Mouse (Mus musculus) ovary, adult 18-20 months (tissue): ENCODE measurements at regions not wholly inside any gene's neighbourhood (a gene's known extent, or its start where the extent isn't known, plus 50 kb on each side); places are given as distances from the start of the nearest gene placed in this dataset.

ENCODE experiments used
- DNase-seq: peaks from one replicate; pipeline ENCODE4 v3.0.0; 2022; ENCODE audit warnings: low spot score, mixed read lengths

DNA sequence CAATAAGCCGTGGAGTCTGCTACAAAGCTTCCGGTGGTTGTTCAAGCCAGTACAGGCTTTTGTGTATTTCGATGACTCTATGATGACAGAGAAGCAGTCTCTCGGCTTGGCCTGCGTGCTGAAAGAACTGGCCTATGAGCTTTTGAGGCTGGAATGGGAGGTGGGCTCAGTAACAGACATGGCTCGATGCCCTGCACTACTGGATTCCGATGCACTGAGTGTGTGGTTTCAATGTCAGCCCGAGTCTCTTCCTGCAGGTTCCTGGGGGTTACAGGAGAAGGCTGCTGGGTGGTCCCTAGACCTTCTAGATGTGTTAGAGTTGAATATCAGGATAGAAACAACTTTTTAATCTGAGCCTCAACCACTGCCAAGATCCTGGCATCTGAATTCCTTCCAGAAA lies 53.2 kb downstream of the Gm815 start:
- peak; percentile 29 for DNase-seq

DNA sequence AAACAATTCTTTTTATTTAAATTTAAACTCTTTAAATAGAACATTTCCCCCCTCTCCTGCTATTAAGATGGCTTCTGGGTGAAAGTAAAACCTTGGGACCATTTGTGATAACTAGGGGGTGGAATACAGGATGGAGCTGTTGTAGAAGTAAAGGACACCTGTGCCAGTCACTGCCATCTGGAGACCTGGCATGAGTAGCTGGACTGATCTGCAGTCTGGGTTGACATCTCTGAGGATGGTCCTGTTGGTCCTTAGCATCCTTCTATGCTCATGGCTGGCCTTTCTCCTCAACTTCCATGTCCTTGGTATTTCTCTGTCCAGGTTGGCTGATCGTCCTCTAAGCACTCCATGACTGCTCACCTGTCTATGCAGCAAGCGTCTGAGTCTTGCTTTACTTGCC lies 58.3 kb downstream of the Gm815 start:
- no peak for DNase-seq

DNA sequence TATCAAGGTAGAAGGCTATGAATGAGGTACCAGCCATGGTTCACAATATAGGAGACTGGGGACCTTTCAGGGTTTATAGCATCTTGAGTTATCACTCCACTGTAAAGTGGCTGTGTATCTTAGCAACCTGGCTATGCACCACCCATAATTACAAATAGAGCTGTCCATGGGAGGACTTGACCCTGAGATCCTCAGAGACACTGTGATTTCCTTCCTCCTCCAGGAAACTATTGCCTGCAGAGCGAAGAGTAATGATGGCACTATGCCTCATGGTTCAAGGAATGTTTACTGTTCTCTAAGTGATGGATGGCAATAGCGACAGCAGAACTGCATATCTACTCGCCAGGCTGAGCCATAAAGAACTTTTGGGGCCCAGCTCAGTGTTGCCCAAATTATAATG lies 60.9 kb downstream of the Gm815 start:
- DNase-seq, result no peak

DNA sequence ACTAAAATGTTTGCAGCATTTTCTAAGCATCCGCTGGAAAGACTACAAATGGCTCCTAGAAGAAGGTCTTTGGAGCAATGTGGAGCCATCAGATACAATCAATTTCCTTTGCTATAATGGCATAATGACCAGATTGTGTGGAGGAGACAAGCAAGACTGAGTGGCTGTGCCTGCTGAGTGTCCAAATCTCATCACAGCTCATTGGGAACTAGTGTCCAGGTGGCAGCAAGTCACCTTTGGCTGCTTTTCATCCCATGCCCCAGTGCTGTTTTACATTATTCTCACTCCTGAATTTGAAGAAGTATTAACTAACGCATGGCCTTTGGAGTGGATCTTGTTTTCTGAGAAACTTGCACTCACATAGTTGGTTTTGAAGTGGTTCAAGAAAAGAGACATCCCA lies 62.8 kb downstream of the Gm815 start:
- no peak for DNase-seq

DNA sequence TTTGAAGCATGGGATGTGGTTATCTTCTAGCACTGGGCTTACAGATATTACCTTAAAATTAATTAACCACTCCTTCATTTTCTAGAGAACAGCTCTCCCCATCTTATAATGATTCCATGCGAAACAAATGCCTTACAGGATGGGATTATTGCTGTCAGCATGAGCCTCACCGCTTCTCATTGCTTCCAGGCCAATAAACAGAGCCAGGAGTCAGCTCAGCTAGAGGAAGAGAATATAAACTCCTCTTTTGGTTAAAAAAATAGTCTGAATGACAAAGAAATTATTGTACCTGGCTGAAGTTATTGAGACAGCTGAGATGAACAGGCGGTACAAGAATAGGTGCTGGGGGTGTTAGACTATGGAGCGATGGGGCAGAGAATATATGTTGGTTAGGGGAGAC lies 63.5 kb downstream of the Gm815 start:
- no peak for DNase-seq

DNA sequence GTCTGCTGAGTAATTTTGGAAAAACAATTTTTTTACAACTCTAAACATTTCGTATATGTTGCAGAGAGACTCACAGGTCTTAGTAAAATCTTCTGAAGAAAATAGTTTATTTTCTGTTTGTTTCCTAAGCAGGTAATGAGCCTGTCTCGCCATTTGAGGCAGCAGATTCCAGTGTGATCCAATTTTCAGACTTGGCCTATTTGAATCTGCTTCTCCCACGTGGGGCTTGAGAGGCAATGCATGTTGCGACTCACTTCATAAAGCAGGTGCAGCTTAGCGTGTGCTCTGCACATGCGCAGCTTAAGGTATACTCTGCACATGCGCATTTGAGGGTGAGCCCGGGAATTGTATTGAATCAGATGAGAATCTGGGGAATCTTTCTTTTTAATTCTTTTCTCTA lies 67.7 kb downstream of the Gm815 start:
- no peak for DNase-seq

DNA sequence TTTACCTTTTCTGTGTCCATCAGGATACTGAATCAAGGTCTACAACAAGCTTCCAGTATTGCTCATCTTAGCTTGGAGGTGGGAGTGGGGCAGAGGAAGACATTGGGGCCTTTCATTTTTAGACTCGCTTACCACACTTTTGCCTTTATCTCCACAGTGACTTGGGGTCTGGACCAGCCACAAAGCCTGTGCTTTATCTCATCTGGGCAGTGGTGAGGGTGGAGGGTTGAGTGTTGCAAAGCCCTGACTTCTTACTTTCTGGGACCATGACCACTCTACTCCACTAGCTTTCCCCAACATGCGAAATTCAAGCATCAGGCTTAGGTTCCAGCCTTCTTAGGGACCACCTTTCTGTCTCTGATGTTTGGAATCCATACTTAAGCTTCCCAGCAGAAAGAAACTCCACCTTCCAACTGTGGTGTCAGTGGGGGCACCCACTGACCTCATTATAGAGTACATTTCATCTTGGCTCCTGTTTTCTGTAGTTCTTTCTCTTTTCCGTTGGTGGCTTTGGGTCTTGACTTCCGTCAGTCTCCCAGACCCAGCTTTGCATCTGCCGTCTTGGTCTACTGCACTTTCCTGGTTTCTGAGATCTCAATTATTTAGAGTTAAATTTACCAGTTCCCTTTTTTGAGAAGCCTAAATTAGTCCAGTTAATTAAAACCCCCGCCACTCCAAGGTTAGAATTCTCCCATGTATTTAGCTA lies 80.5 kb downstream of the Gm815 start:
- DNase-seq, result no peak

DNA sequence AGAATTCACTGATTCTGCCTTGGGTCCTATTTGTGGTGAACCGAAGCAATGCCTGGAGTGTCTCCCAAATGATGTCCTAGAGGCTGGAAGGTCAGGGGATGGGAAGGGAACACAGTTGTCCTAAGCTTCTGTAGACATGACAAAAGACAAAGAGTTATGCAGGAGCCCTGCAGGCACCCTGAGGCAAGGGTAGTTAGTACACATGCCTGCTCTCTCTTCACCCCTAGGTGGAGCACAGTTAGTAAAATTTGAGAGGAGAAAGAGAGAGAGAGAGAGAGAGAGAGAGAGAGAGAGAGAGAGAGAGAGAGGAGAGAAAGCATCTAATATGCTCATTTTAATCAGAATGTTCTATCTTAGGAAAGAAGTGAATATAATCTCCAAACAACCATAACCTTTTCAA lies 87.4 kb downstream of the Gm815 start:
- no peak for DNase-seq

DNA sequence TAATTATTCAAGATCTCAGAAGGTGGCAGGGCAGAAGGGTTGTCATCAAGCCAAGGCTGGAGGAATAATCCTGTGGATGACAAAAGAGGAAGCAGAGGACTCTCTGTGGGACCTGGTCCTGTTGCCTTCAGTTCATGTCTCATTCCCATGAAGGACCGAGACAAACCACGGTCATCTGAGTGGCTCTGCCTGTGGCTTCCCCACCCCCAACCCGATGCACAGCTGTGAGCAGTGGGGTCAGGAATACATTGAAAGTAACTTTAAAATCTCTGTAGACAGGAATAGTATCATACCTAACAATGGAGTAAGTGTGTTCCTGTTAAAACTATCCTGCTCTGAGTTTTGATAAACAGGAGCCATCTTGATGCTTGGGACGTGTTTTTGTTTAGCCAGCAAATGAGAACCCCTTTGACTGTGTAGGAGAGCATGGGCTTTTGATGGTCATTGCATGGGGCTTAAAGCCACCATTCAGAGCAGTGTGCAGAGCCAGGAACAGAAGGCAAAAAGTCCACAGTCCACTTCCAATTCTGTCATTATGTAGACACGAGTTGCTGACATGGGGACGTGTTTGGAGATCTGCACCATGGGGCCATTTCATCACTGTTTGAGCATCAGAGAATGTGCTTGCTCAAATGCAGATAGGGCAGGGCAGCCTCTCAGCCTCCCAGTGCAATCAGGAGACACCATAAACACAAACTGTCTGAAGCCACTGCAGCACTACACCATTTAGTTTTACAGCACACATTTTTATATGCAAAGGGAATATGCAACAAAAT lies 88.3 kb downstream of the Gm815 start:
- no peak for DNase-seq

DNA sequence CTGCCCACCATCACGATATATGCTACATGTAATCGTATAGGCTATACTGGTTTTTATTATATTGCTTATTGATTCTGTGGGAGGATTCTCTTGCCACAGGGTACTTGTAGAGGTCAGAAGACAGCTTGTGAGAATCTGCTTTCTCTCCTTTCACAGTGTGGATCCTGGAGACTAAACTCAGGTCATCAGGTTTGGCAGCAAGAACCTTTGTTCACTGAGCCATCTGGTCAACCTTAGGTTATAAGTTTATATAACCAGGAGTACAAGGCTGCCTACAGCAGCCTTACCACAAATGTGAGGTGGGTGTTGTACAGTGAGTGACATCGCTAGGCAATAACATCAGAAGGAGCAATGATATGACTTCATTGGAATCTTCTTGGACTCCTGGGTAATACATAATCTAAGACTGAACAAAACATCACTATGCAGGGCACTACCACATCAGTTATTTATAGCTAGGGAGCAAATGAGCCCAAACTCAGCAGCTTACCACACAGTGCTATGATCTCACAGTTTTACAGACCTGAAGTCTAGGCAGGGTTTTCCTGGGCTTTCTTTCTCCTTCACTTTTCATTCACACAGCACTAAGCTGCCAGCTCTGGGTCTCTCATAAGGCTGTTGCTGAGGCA lies 89.0 kb downstream of the Gm815 start:
- DNase-seq, result no peak

DNA sequence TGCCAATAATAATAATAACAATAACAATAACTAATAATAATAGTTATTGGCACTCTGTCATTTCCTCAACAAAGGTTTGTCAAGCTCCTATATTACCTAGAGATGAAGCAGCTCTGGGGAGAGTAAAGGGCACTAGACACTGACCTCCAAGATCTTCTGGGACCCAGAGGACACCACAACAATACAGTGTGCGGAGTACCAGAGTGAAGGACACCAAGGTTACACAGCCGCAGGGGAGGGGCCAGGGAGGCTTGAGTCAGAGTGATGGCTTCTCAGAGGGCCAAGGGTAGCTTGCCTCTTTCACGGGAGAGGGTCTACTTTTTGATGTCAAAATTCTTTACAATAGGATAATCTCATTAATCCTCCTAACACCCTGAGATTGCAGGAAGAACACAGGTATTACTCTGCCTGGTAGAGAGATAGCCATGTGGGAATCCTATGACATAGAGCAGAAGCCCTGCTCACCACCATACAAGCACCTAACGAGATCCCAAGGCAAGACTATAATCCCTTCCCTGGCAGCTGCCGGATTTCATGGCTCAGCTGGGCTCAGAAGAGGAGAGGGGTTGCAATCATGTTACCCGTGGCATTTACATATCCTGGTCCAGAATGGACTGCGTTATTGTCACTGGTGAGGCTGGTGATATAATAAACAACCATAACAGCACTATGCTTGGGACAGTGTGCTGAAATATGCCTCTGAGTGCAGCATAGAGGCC lies 91.1 kb downstream of the Gm815 start:
- DNase-seq, result no peak

DNA sequence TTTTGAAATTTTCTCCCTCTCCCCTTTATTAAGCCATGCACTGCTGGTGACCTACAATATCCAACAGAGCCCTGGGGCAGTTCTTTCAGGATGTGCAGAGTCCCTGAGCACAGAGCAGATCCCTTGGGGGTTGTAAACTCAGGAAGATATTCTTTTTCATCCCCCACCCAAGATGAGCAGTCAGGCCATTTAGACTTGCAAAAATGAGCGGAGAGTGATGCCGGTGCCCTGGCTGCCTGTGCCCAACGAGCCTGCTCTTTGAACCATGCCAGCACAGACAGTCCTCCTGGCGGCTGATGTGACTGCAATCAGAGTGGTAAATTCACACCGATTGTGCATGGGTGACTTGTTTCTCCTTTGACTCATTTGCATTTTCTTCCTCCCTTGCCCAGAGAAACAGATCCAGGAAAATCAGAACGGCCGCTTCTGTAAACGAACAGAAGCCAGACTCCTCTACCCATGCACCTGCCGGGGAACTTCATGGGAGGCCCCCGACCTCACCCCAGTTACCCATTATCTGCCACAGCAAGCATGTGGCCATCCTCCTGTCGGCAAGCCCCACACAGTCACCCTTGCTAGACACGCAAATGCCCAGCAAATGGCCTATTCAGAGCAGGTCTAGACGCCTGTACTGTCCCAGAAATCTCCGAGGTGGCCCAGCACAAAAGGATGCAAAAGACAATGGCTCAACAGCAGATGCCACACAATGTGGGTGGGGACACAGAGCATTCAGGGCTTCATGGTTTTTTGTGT lies 92.4 kb downstream of the Gm815 start:
- no peak for DNase-seq

DNA sequence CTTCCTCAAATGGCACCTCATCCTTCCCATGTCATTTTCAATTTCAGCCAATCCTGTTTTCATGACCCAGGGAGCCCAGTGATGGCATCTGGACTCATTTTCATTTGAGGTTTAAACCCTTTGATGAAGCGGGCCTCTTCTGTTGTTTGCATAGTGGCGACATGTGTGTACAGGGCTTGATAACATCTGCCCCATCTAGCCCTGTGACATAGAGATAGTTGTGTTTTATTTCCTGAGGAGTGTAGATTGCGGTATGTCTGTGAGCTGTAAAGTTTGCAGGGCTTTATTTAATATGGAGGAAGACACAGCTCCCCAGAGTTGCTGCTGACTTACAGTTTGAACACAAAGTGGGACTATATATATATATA lies 92.9 kb downstream of the Gm815 start:
- no peak for DNase-seq

DNA sequence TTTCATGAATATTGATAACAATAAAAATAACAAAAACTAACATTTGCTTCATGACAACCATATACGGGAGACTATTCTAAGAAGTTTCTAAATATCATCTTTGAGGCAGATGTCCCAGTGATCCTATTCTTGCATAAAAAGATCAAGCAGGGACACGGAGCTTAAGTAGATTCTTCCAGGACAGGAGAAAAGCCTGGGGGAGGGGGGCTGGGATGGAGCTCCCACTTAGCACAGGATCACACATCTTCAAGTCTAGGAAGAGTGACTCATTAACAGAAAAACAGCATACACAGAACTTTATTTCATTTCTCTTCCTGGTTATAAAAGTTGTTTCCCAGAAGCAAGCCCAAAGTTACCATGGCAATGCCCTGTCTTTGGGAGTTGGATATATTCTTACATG lies 93.6 kb downstream of the Gm815 start:
- DNase-seq, result no peak

DNA sequence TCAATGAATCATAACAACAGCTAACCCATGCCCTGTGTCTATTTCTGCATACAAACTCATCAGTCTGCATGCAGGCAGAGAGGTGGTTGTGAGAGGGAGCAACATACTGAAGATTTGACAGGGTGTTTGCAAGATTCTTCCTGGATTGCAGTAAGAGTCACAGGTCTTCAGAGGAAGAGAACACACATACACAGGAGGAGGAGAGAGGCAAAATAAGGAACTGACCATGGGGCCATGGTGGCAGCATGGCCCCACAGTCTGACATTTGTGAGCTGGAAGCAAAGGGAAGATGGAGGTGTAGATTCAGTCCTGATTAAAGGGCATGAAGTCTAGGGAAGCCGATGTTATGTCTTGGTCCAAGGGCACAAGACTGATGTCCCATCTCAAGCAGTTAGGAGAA lies 101.0 kb downstream of the Gm815 start:
- DNase-seq, result no peak

DNA sequence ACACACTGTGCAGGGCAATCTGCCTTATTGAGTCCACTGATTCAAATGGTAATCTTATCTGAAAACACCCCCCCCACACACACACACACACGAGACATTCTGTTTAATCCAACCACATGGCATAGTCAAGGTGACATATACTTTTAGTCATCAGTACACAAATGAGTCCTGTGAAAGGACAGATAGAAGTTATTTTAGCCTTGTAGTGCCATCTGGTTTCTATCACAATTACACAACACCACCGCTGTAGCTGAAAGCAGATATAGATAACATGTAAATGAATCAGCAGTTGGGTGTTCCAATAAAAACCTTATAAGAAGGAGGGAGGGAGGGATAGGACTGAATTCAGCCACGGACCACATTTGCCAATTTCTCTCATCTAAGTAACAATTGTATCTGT lies 101.5 kb downstream of the Gm815 start:
- no peak for DNase-seq

DNA sequence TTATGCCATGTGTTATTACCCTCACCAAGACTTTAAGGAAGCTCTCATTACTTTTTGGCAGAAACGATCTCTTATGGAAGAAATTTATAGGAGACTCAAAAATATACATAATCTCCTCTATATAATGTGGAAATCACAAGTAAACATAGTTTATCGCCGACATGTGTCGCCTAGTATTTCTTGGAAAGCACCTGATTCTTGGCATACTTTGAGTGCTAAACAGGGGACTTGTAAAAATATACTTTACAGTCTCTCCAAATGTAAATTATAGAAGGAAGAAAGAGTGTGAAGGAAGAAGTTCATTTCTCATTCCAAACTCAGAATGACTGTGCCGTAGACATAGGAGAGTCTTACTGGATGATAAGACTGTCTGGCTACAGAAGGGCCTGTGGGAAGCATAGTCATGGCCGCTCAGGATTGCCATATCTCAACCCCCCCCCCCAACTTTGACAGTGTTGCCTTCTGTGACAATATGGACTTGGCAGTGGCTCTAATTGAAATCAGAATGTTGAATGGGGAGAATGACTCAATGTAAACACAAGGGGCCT lies 102.3 kb downstream of the Gm815 start:
- DNase-seq, result no peak

DNA sequence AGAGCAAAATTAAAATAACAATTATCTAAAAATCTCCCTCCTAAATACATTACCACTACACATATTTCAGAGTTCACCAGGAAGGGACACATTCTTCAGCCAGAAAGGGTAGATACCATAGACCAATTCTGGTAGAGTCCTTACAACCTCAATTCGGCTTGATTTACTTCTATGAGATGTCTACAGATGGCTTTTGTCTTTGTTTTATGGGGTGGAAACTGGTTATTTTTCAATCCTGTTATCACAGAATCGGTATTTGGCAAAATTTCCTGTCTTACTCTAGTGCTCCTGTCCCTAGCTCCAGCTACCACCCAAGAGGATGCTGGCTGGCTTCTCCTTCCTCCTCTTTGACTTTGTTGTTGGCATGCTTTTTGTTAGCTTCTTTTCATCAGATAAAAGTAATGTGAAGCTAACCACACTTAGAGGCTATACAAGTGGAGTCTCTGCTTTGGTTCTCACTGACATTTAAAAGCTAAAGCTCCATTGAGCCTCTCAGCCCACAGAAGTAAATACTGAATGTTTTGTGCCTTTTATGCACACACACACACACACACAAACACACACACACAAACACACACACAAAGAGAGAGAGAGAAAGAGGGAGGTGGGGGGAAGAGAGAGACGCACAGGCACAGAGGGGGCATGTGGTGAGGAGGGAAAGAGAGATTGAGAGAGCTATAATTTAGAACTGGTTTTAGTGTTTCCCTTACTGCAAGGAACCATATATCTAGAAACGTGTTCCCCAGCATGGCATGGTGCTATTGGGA lies 109.1 kb downstream of the Gm815 start:
- no peak for DNase-seq

DNA sequence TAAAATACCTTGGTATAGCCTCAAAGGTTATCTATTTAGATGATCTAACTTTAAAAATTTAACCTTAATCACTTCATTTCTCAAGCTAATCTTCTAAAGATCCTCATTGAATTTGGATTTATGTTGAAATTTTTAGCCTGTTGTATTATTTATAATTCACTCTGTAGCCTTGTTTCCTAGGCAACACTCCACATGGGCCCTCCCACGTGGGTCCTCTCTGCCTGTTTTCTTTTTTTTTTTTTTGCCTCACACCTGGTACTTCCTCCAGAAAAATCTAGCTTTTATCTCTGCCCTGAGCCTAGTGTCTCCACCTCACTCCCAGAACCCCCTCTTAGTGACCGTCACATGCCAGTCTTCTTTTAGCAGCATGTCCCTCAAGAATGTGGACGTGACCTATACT lies 113.9 kb downstream of the Gm815 start:
- DNase-seq, result no peak

DNA sequence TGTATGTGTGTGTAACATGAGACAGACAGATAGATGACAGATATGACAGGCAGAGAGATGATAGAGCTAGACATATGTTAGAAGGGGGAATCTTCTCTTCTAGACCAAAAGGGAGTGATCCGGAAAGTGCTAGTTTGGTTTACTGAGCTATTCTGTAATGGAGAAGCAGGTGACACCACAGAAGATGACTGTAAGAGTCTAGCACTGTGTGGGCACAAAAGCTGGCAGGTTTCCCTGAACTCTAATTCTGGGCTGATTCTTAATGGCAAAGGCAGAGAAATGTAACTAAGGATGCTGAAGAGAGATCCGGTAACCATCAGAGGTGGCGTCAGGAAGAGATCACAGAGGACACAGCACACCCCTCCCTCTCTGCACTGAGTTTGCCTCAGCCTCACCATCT lies 136.2 kb downstream of the Gm815 start:
- DNase-seq, result no peak

DNA sequence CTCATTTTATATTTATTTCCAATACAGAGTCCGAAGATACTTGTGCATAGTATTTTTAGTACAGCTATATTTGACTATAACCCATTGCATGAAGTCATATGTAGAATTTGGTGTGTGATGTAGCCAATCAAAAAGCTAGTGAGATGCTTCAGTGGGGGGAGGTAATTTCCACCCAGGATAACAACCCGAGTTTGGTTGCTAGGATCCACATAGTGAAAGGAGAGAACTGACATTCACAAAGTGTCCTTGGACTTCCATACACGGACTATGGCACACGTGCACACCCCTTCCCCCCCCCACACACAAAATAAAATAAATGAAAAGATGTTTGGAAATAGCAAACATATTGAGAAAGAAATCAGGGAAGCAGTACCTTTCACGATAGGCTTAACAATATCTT lies 137.2 kb downstream of the Gm815 start:
- no peak for DNase-seq
